Mouse (Mus musculus): ENCODE results near the gene Polr3h. TPM values are rescaled to one million over a fixed set of nuclear protein-coding genes. Genes with fewer than 3 reads are reported as not detected.

Gene Polr3h
- polyA plus RNA-seq, 1 experiment from 2014 or later: 74.3 TPM

DNA sequence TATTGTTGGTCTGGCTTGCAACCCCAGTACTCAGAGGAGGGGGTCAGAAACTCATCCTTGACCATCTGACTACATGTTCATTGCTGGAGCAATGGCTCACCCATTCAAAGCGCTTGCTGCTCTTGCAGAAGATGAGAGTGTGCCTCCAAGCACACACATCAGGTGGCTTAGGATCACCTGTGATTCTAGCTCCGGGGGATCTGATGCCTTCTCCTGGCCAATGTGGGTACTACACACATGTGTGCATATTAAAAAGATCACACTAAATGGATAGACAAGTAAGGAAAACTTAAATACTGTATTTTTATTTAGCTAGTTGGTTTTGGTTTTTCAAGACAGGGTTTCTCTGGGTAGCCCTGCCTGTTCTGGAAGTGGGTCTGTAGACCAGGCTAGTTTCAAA lies 15.0 kb upstream of the Polr3h start:
- Histone ChIP-seq H3K9me3 (no peaks in the 10 kb centered on the region), H3K4me1 (peaks cover 50% of the 10 kb centered on the region), H3K36me3 (replicated peaks) (no peaks in the 10 kb centered on the region), H3K4me3 (no peak overlapping the region), H3K27me3 (replicated peaks; ENCODE audit: low read depth, poor library complexity, severe bottlenecking) (peaks cover 12% of the 10 kb centered on the region), H3K27ac (replicated peaks) (no peak overlapping the region)
- 93% methylated on average over 2 of the region's 2 CpGs for WGBS
- no peak for DNase-seq (ENCODE audit: low spot score)

- Histone ChIP-seq H3K4me3 (no peak overlapping the region), H3K27ac (replicated peaks) (no peak overlapping the region), H3K36me3 (replicated peaks) (no peaks in the 10 kb centered on the region), H3K27me3 (replicated peaks; ENCODE audit: low read depth, poor library complexity, severe bottlenecking) (peaks cover 12% of the 10 kb centered on the region), H3K4me1 (peaks cover 50% of the 10 kb centered on the region), H3K9me3 (no peaks in the 10 kb centered on the region)
- 87% methylated on average over 5 of the region's 5 CpGs for WGBS
- no peak for DNase-seq (ENCODE audit: low spot score)
Measured at GRCm38 (mm10) chr15:81940219-81940618, 14.2 kb upstream of the Polr3h start.

- H3K9me3 ChIP-seq: no peaks in the 10 kb centered on the region
- H3K36me3 ChIP-seq (replicated peaks): no peaks in the 10 kb centered on the region
- WGBS: 94% methylated on average over 4 of the region's 4 CpGs
- H3K4me3 ChIP-seq: no peak overlapping the region
- H3K27me3 ChIP-seq (replicated peaks; ENCODE audit: low read depth, poor library complexity, severe bottlenecking): peaks cover 12% of the 10 kb centered on the region
- no peak for DNase-seq (ENCODE audit: low spot score)
- peaks cover 50% of the 10 kb centered on the region for H3K4me1 ChIP-seq
- no peak overlapping the region for H3K27ac ChIP-seq (replicated peaks)
Measured at GRCm38 (mm10) chr15:81939774-81940173, 13.7 kb upstream of the Polr3h start.

DNA sequence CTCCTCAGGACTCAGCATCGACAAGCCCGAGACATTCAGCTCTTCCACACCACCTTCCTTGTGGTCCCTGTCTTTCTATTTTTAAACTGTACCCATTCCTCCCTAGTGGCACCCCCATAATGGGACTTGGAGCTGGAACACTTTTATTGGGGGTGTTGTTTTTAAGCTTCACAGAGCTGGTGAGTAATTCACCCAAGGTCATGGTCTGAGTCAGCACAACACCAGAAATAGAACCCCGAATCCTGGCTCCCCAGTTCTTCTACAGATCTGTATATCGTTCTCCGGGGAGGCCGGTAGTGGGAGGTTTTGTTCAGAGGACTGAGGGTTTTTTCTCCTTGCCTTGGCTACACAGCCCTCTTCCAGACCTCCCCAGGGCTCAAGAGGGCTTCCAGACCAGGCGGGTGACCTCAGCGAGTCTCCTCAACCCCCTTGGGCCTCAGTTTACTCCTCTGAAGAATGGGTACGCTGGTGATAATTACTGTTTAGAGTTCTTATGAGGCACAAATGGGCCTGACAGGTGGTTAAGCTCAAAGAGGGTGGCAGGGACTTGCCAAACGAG lies 13.2 kb upstream of the Polr3h start:
- Histone ChIP-seq H3K36me3 (replicated peaks) (no peaks in the 10 kb centered on the region), H3K4me3 (no peak overlapping the region), H3K9me3 (no peaks in the 10 kb centered on the region), H3K27ac (replicated peaks) (no peak overlapping the region), H3K4me1 (peaks cover 50% of the 10 kb centered on the region), H3K27me3 (replicated peaks; ENCODE audit: low read depth, poor library complexity, severe bottlenecking) (peaks cover 12% of the 10 kb centered on the region)
- no peak for DNase-seq (ENCODE audit: low spot score)
- WGBS: 88% methylated on average over 10 of the region's 10 CpGs

DNA sequence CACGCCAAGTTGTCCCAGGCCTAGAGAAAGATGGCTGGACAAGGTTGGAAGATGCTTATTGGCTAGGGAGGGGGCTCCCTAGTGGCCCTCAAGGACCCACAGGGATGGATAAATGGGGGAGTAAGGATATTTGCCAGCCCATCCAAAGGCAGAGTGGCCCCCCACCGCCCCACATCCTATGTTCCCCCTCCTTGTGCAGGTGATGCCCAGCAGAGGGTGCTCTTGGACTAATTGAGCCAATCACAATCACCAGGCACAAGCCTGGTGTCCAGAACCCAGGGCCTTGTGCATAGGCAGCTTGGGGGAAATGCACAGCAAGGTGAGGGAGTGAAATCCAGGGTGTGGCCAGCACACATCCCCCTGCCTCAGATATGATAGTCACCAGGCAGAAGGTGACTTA lies 12.2 kb upstream of the Polr3h start:
- no peaks in the 10 kb centered on the region for H3K9me3 ChIP-seq
- no peaks in the 10 kb centered on the region for H3K36me3 ChIP-seq (replicated peaks)
- H3K27ac ChIP-seq (replicated peaks): no peak overlapping the region
- 32% methylated on average over 2 of the region's 2 CpGs for WGBS
- H3K4me3 ChIP-seq: 0 out of 2 replicates have a peak overlapping the region, but pooled peaks have one; percentile 61
- peak; percentile 64 for DNase-seq (ENCODE audit: low spot score)
- H3K4me1 ChIP-seq: peaks cover 47% of the 10 kb centered on the region
- peaks cover 12% of the 10 kb centered on the region for H3K27me3 ChIP-seq (replicated peaks; ENCODE audit: low read depth, poor library complexity, severe bottlenecking)

- peak overlapping the region; percentile 61 for H3K4me3 ChIP-seq
- WGBS: 7% methylated on average over 19 of the region's 19 CpGs
- H3K27ac ChIP-seq (replicated peaks): peak overlapping the region; percentile 65
- peaks cover 12% of the 10 kb centered on the region for H3K27me3 ChIP-seq (replicated peaks; ENCODE audit: low read depth, poor library complexity, severe bottlenecking)
- no peak for DNase-seq (ENCODE audit: low spot score)
- peaks cover 42% of the 10 kb centered on the region for H3K4me1 ChIP-seq
- H3K36me3 ChIP-seq (replicated peaks): no peaks in the 10 kb centered on the region
- no peaks in the 10 kb centered on the region for H3K9me3 ChIP-seq
Measured at GRCm38 (mm10) chr15:81937098-81937972, 11.3 kb upstream of the Polr3h start.

GRCm38 (mm10) chr15:81936679-81937078 lies 10.6 kb upstream of the Polr3h start, which contains the start of gene Csdc2:
Gene Csdc2, plus strand, starts transcription at chr15:81936759.
- peak within 1 kb of the TSS; percentile 65 for H3K27ac ChIP-seq (replicated peaks)
- H3K4me1 ChIP-seq: peaks cover 39% of the 10 kb centered on the region
- peak; percentile 68 for DNase-seq (ENCODE audit: low spot score)
- H3K9me3 ChIP-seq: no peaks in the 10 kb centered on the region
- peaks cover 12% of the 10 kb centered on the region for H3K27me3 ChIP-seq (replicated peaks; ENCODE audit: low read depth, poor library complexity, severe bottlenecking)
- peak within 1 kb of the TSS; percentile 61 for H3K4me3 ChIP-seq
- under 1% methylated on average over 12 of the region's 12 CpGs for WGBS
- H3K36me3 ChIP-seq (replicated peaks): no peaks in the 10 kb centered on the region

DNA sequence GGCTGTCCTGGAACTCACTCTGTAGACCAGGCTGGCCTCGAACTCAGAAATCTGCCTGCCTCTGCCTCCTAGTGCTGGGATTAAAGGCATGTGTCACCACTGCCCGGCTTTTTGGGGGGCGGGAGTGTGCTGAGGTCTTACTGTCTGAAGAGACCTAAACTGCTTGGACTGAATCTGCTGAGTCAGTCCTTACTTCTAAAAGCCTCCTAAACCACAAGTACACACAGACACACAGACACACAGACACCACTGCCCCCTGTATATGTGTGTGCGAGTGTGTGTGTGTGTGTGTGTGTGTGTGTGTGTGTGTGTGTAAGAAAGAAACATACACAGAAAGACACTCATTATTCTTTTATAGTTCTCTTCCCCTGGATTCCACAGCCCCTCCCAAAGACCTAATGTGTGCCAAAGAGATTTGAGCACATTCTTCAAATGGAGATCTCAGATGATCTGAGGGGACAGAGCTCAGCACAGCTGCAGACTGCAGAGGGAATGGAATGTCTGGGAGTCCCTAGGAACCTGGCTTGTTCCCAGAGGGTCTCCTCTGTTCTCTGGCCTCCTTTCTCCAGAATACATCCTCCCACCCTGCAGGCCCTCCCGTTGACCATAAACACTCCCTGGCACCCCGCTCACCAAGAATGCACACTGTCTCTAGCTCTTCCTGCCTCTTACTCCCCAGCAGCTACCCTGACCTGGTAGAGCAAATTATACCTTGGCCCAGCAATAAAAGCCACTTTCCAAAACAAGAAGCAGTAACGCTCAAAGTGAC lies 10.0 kb upstream of the Polr3h start:
- H3K9me3 ChIP-seq: no peaks in the 10 kb centered on the region
- no peak for DNase-seq (ENCODE audit: low spot score)
- H3K27ac ChIP-seq (replicated peaks): peak overlapping the region; percentile 65; the same call in 1 of the 2 replicates
- H3K4me1 ChIP-seq: peaks cover 39% of the 10 kb centered on the region
- WGBS: 58% methylated on average over 7 of the region's 7 CpGs
- no peaks in the 10 kb centered on the region for H3K36me3 ChIP-seq (replicated peaks)
- peak overlapping the region; percentile 61 for H3K4me3 ChIP-seq
- peaks cover 12% of the 10 kb centered on the region for H3K27me3 ChIP-seq (replicated peaks; ENCODE audit: low read depth, poor library complexity, severe bottlenecking)

GRCm38 (mm10) chr15:81933986-81934385 lies 7.9 kb upstream of the Polr3h start:
- 82% methylated on average over 1 of the region's 1 CpGs for whole genome bisulfite sequencing
- DNase-seq (ENCODE audit: low spot score): no peak
- Histone ChIP-seq H3K27ac (replicated peaks) (no peak overlapping the region), H3K4me3 (no peak overlapping the region), H3K27me3 (replicated peaks; ENCODE audit: low read depth, poor library complexity, severe bottlenecking) (peaks cover 12% of the 10 kb centered on the region), H3K9me3 (no peaks in the 10 kb centered on the region), H3K4me1 (peaks cover 36% of the 10 kb centered on the region), H3K36me3 (replicated peaks) (no peaks in the 10 kb centered on the region)

- no peaks in the 10 kb centered on the region for H3K9me3 ChIP-seq
Measured at GRCm38 (mm10) chr15:81932951-81933470, 7.0 kb upstream of the Polr3h start.

GRCm38 (mm10) chr15:81928277-81928676 lies 2.2 kb upstream of the Polr3h start:
- WGBS: 73% methylated on average over 11 of the region's 11 CpGs
- H3K4me1 ChIP-seq: peaks cover 33% of the 10 kb centered on the region
- peaks cover 8% of the 10 kb centered on the region for H3K36me3 ChIP-seq (replicated peaks)
- no peak overlapping the region for H3K27ac ChIP-seq (replicated peaks)
- no peak overlapping the region for H3K4me3 ChIP-seq
- no peak for DNase-seq (ENCODE audit: low spot score)
- H3K27me3 ChIP-seq (replicated peaks; ENCODE audit: low read depth, poor library complexity, severe bottlenecking): no peaks in the 10 kb centered on the region
- no peaks in the 10 kb centered on the region for H3K9me3 ChIP-seq

More at GRCm38 (mm10) chr15:81932951-81933470, 7.0 kb upstream of the Polr3h start:
- no peak for DNase-seq (ENCODE audit: low spot score)
- 48% methylated on average over 12 of the region's 12 CpGs for WGBS
- Histone ChIP-seq H3K36me3 (replicated peaks) (no peaks in the 10 kb centered on the region), H3K27ac (replicated peaks) (no peak overlapping the region; the same call in 1 of the 2 replicates), H3K4me3 (no peak overlapping the region), H3K27me3 (replicated peaks; ENCODE audit: low read depth, poor library complexity, severe bottlenecking) (peaks cover 9% of the 10 kb centered on the region), H3K4me1 (peaks cover 26% of the 10 kb centered on the region)

GRCm38 (mm10) chr15:81927741-81928140 lies 1.7 kb upstream of the Polr3h start:
- Histone ChIP-seq H3K9me3 (no peaks in the 10 kb centered on the region), H3K4me1 (peaks cover 29% of the 10 kb centered on the region), H3K27me3 (replicated peaks; ENCODE audit: low read depth, poor library complexity, severe bottlenecking) (no peaks in the 10 kb centered on the region), H3K27ac (replicated peaks) (no peak overlapping the region), H3K4me3 (no peak overlapping the region), H3K36me3 (replicated peaks) (peaks cover 11% of the 10 kb centered on the region)
- 70% methylated on average over 4 of the region's 4 CpGs for WGBS
- DNase-seq (ENCODE audit: low spot score): no peak

Measured in embryonic facial prominence, embryonic 10.5 days (tissue).